In the genomic region with DNA sequence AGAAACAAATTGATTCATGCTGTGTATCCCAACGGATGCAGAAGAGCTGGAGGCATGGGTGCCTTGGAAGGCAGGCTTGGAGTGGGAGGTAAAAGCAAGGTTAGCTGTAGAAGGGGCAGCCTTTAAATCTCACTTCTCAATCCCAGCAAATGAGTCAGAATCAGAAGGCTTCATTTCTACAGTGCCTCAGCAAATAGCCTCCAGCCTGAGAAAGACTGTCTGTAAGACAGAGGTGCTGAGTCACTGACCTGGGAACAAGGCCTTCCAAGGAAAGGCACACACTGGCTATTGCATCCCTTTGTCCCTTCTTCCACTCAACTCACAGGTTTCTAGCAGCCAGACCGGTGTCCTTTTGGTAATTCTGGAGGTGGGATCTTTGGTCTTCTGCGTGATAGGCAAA, we compare ENCODE assay signal across 30 mouse cellular contexts.
DNase-seq lines count a peak whose midpoint lies in the region; ATAC-seq and TF ChIP-seq lines count a peak whose summit lies in the region.
"Had no signal": no experiment of that assay in that cellular context is flagged by ENCODE, and none has a peak within 500 bp of the region (broad histone marks: within the 10 kb centered on the region; RNA-seq: fewer than 3 reads in every experiment).

No protein-coding gene starts in this region.

- no peaks in the 10 kb centered on the region for H3K4me1 ChIP-seq in thymus, adult 2 months (replicated peaks; ENCODE audit: control insufficient read depth, insufficient read depth, low read length)
- H3K4me1 ChIP-seq: kidney, embryonic 15.5 days; limb, embryonic 12.5 days; megakaryocyte, embryonic 14.5 days; midbrain, embryonic 12.5 days; neural tube, embryonic 12.5 days had no signal

- no peak overlapping the region for H3K27ac ChIP-seq in thymus, adult 2 months (ENCODE audit: control insufficient read depth, insufficient read depth, low read length)
- H3K27ac ChIP-seq: forebrain, embryonic 13.5 days; kidney, embryonic 15.5 days; layer of hippocampus, adult 2 months; left cerebral cortex, adult 2 months; limb, embryonic 12.5 days; midbrain, embryonic 12.5 days; neural tube, embryonic 12.5 days; stomach, postnatal 0 days had no signal

- TF ChIP-seq CTCF in thymus, adult 2 months (IDR thresholded peaks at IDR 0.05; ENCODE audit: borderline replicate concordance, control insufficient read depth, extremely low read depth, insufficient read depth, low read length, poor library complexity): no peak

- DNase-seq in frontal cortex, postnatal 14 days (ENCODE audit: low spot score in 2 of 2): no peak
- peak; percentile 17 for DNase-seq in adrenal gland, adult 8-10 months
- DNase-seq in brain, adult 2 months (ENCODE audit: low read depth, low spot score): peak; percentile 44
- no peak for DNase-seq in lung, adult 18-20 months
- DNase-seq in gastrocnemius, postnatal 14 days: no peak
- DNase-seq in thymus, adult 2 months: no peak
- DNase-seq: cerebellum, adult 11-12 months; cerebellum, postnatal 10 days; kidney, adult 18-20 months; kidney, postnatal 36 days; lung, postnatal 4 days; right cerebral cortex, adult 18-20 months; spleen, adult 18-20 months; thymus, adult 18-20 months; thymus, postnatal 36 days had no signal

- ATAC-seq in frontal cortex, adult (ENCODE audit: low TSS enrichment): peak; percentile 50; the same call in 1 of the 2 replicates
- ATAC-seq: forebrain, embryonic 13.5 days; hindbrain, embryonic 16.5 days; lung, postnatal 0 days had no signal

- H3K27me3 ChIP-seq in thymus, adult 2 months (ENCODE audit: control insufficient read depth, insufficient read depth, low read length): no peaks in the 10 kb centered on the region
- H3K27me3 ChIP-seq: CH12.LX; forebrain, embryonic 13.5 days; kidney, embryonic 15.5 days; limb, embryonic 12.5 days; midbrain, embryonic 12.5 days; neural tube, embryonic 12.5 days had no signal

- no peak for TF ChIP-seq POLR2A in thymus, adult 2 months (IDR thresholded peaks at IDR 0.05; ENCODE audit: control insufficient read depth, extremely low read depth, insufficient read depth, low read length, poor library complexity)

- no peaks in the 10 kb centered on the region for H3K36me3 ChIP-seq in thymus, adult 2 months (ENCODE audit: control insufficient read depth, insufficient read depth, low read length)
- H3K36me3 ChIP-seq: G1E; kidney, embryonic 15.5 days; limb, embryonic 12.5 days; midbrain, embryonic 12.5 days; neural tube, embryonic 12.5 days had no signal

- WGBS in thymus, adult 2 months: 90% methylated on average over 3 of the region's 3 CpGs

- H3K4me3 ChIP-seq in thymus, adult 2 months (ENCODE audit: control insufficient read depth, insufficient read depth, low read length): no peak overlapping the region
- H3K4me3 ChIP-seq: forebrain, embryonic 13.5 days; kidney, embryonic 15.5 days; layer of hippocampus, adult 2 months; left cerebral cortex, adult 2 months; limb, embryonic 12.5 days; megakaryocyte, embryonic 14.5 days; midbrain, embryonic 12.5 days; myocyte; neural tube, embryonic 12.5 days had no signal

- intact Hi-C loops in gastrocnemius, postnatal 14 days (cut with DNase I; ENCODE audit: low total_unique reads): no loop called here

Comparison
In these comparisons a context has a peak if more than half of its experiments do, and no peak if none do; other contexts are left out.
1. DNase-seq: peak in adrenal gland, adult 8-10 months (single experiment) and brain, adult 2 months (single experiment); none in frontal cortex, postnatal 14 days (0 of 2), lung, adult 18-20 months (0 of 2), gastrocnemius, postnatal 14 days (single experiment) and thymus, adult 2 months (single experiment).